Mouse (Mus musculus) cortical plate, adult 2 months (tissue): Measurements from ENCODE around the gene Hnrnpl.

Experiments
- CTCF ChIP-seq: fragments of 200-500 bp; IDR thresholded peaks from 2 replicates; pipeline ENCODE4 v1.5.1; 2011; ENCODE audit warnings: mild to moderate bottlenecking, control low read depth, low read length; ENCODE audit not compliant: insufficient read depth; ENCODE audit errors: extremely low read depth
- POLR2A ChIP-seq: fragments of 200-500 bp; IDR thresholded peaks from 2 replicates; pipeline ENCODE4 v1.6.1; 2011; ENCODE audit warnings: mild to moderate bottlenecking, low read length, control low read depth; ENCODE audit not compliant: insufficient read depth; ENCODE audit errors: extremely low read depth

- TF ChIP-seq POLR2A, result no peak
- no peak for TF ChIP-seq CTCF
These were observed 15.6 kb downstream of the Hnrnpl start for GRCm38 (mm10) chr7:28823932-28824331.
